In genomic region chr3:35963401-35963800, GRCm38 (mm10) we compare ENCODE assay signal across 12 mouse cellular contexts. TPM values are rescaled to one million over a fixed set of nuclear protein-coding genes. Genes with fewer than 3 reads are reported as not detected.
DNase-seq lines count a peak whose midpoint lies in the region.
"Had no signal": no experiment of that assay in that cellular context is flagged by ENCODE, and none has a peak within 500 bp of the region (broad histone marks: within the 10 kb centered on the region; RNA-seq: fewer than 3 reads in every experiment).

No protein-coding gene starts in this region.

- no peaks in the 10 kb centered on the region for H3K9me3 ChIP-seq in heart, embryonic 10.5 days
- H3K9me3 ChIP-seq: G1E had no signal

- peaks cover 45% of the 10 kb centered on the region for H3K36me3 ChIP-seq in heart, embryonic 10.5 days

- intact Hi-C loops in heart, postnatal 10 days (cut with DNase I), result loop anchor here (5.0 kb wide), 1 partner anchor 271 kb away; no protein-coding TSS in a partner anchor
- intact Hi-C loops in heart, postnatal 25 days (cut with DNase I), result no loop called here

- 83% methylated on average over 4 of the region's 4 CpGs for WGBS in heart, embryonic 10.5 days

- no peak overlapping the region for H3K27ac ChIP-seq in heart, embryonic 10.5 days

- H3K4me1 ChIP-seq in heart, embryonic 10.5 days, result no peaks in the 10 kb centered on the region

- H3K4me3 ChIP-seq in heart, embryonic 10.5 days, result no peak overlapping the region

- no peaks in the 10 kb centered on the region for H3K27me3 ChIP-seq in heart, embryonic 10.5 days (ENCODE audit: insufficient read depth, poor library complexity, severe bottlenecking)
- H3K27me3 ChIP-seq: CH12.LX, Patski had no signal

- DNase-seq in heart, adult 11 months, result peak; percentile 83
- no peak for DNase-seq in heart, postnatal 10 days
- DNase-seq in heart, embryonic 10.5 days (ENCODE audit: low spot score), result peak; percentile 54
- DNase-seq in heart, postnatal 25 days (ENCODE audit: low spot score), result no peak
- DNase-seq: adrenal gland, adult 8-10 months; adrenal gland, postnatal 10 days; cerebellum, adult 11 months; cerebellum, adult 11-12 months; cerebellum, adult 18-20 months had no signal

RNA-seq across cellular contexts. Expression of gene Dcun1d1, which starts 26.2 kb away (rescaled TPM):
- 10 to 100 TPM; 67.6 to 68.3 TPM for total RNA-seq in heart, postnatal 10 days (2021)
- polyA plus RNA-seq in heart, embryonic 10.5 days (2016; fragmentation: Nextera tagmentation; extraction: Ambion mirVana), result 80.2 and 89.6 TPM in 2 replicates
- total RNA-seq in heart, postnatal 25 days (2021), result 10 to 100 TPM; 55.8 to 59.2 TPM

RNA-seq across cellular contexts. Expression of gene Mccc1, which starts 37.1 kb away (rescaled TPM):
- total RNA-seq in heart, postnatal 10 days (2021), result 10 to 100 TPM; 45.5 to 49.9 TPM
- 45.5 and 48.9 TPM in 2 replicates for polyA plus RNA-seq in heart, embryonic 10.5 days (2016; fragmentation: Nextera tagmentation; extraction: Ambion mirVana)
- total RNA-seq in heart, postnatal 25 days (2021), result 10 to 100 TPM; 79.4 to 87.1 TPM

Comparison
In these comparisons a context has a peak if more than half of its experiments do, and no peak if none do; other contexts are left out.
1. DNase-seq: peak in heart, adult 11 months (single experiment) and heart, embryonic 10.5 days (single experiment); none in heart, postnatal 10 days (0 of 2) and heart, postnatal 25 days (single experiment).